Mouse (Mus musculus) skeletal muscle tissue, postnatal 0 days (tissue): ENCODE data around the gene Pars2. TPM values are rescaled to one million over a fixed set of nuclear protein-coding genes. Genes with fewer than 3 reads are reported as not detected.

Experiments
- polyA plus RNA-seq: library from polyadenylated mRNA; unstranded; fragments of >200 nt; fragmentation: Nextera tagmentation; extraction: Ambion mirVana; gene quantifications from 2 replicates; pipeline ENCODE4 v1.2.1, GENCODE M21; 2015

The Pars2 gene
- polyA plus RNA-seq = 5.9 TPM in 2 replicates

DNA sequence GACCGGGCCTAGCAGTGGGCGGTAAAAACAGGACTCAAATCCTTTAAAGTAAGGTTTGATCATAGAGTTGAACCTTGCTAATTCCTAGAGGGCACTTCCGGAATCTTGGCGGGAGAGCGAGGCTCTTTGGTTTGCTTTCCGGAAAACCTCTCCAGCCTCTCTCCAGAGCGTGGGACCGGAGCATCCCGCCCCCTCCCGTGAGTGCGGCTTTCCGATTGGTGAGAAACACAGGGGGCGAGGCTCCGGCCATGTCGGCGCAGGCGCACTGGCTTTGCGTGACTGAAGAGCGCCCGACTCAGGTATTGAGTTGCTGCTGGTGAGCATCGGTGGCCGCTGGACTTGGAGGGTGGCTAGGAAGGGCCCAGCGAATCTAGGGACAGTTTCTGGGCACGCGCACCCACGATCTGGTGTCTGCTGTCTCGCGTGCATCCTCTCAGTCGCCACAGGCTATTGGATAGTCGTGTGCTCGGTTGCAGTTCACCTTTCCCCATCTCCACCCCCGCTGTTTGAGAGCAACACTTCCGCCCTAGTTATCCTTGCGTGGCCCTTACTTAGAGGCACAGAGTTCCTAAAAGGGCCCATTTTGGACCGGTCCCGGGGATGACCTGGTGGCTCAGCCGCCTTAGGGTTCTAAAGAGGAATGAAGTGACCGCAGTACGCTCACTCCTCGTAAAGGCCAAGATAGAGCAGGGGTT lies at the start of gene Pars2:
Gene Pars2, plus strand, starts transcription at position 237 of the 695 bp plus-strand sequence.

GRCm38 (mm10) chr4:106617056-106617455 lies 33.8 kb upstream of the Pars2 start, which contains the start of gene Lexm:
TSS of gene Lexm (minus strand) at chr4:106617241.

GRCm38 (mm10) chr4:106622030-106622493 lies 28.8 kb upstream of the Pars2 start, which contains the start of gene Ttc22:
TSS of gene Ttc22 (plus strand) at chr4:106622432.

GRCm38 (mm10) chr4:106678442-106679118 lies 27.7 kb downstream of the Pars2 start, which contains the start of gene Ttc4:
TSS of gene Ttc4 (minus strand) at chr4:106678944.

Other genes with a start within 250 kb of the Pars2 start
- gene Pcsk9, start 186.7 kb upstream of the Pars2 start, polyA plus RNA-seq = 1.4 and 1.6 TPM in 2 replicates
- gene Bsnd, start 158.8 kb upstream of the Pars2 start, polyA plus RNA-seq = not detected in 2 replicates
- 0.76 and 1.5 TPM in 2 replicates for gene Dhcr24, start 90.0 kb upstream of the Pars2 start, polyA plus RNA-seq
- not detected in 2 replicates for gene Lexm, start 33.8 kb upstream of the Pars2 start, polyA plus RNA-seq
- gene Ttc22, start 28.6 kb upstream of the Pars2 start, polyA plus RNA-seq = 0.62 TPM in 1 of 2 replicates, not detected in the other
- 30.3 and 31.7 TPM in 2 replicates for gene Ttc4, start 27.9 kb downstream of the Pars2 start, polyA plus RNA-seq
- gene Mroh7, start 79.9 kb downstream of the Pars2 start, polyA plus RNA-seq = 0.08 TPM in 1 of 2 replicates, not detected in the other
- not detected in 2 replicates for gene Fam151a, start 82.8 kb downstream of the Pars2 start, polyA plus RNA-seq
- gene Acot11, start 153.9 kb downstream of the Pars2 start, polyA plus RNA-seq = 7.7 and 11.3 TPM in 2 replicates